Mouse (Mus musculus): ENCODE results near the gene Rhoj.

GRCm38 (mm10) chr12:75283226-75283625 lies 24.9 kb upstream of the Rhoj start:
- no peak for TF ChIP-seq ZC3H11A (IDR thresholded peaks at IDR 0.05; ENCODE audit: low read depth, low read length)
- no peak for TF ChIP-seq POLR2AphosphoS2 (IDR thresholded peaks at IDR 0.05; ENCODE audit: low read depth, low read length)
- TF ChIP-seq POLR2A (IDR thresholded peaks at IDR 0.05; ENCODE audit: low read depth, low read length): no peak
- no peak for TF ChIP-seq MEF2A (IDR thresholded peaks at IDR 0.05; ENCODE audit: borderline replicate concordance, low read depth, low read length)
- no peak for TF ChIP-seq E2F4 (IDR thresholded peaks at IDR 0.05; ENCODE audit: insufficient replicate concordance, low read depth, low read length)
- TF ChIP-seq GABPA (IDR thresholded peaks at IDR 0.05; ENCODE audit: insufficient replicate concordance, low read depth, low read length): no peak
